Mouse (Mus musculus): ENCODE results near the gene Apobr. TPM values are rescaled to one million over a fixed set of nuclear protein-coding genes. Genes with fewer than 3 reads are reported as not detected.

The Apobr gene
- 1 to 10 TPM in 1 of 2 experiments, under 1 TPM in 1; 0.39 to 1.1 TPM for total RNA-seq (2021)
- long read RNA-seq, experiment 1, partial matches to known transcripts, result 1 of 1 reads
- long read RNA-seq, experiment 1, other reads (novel, unspliced or antisense), result 0 of 1 reads
- long read RNA-seq, experiment 2, partial matches to known transcripts, result 0 of 1 reads
- long read RNA-seq, experiment 2, other reads (novel, unspliced or antisense), result 1 of 1 reads

DNA sequence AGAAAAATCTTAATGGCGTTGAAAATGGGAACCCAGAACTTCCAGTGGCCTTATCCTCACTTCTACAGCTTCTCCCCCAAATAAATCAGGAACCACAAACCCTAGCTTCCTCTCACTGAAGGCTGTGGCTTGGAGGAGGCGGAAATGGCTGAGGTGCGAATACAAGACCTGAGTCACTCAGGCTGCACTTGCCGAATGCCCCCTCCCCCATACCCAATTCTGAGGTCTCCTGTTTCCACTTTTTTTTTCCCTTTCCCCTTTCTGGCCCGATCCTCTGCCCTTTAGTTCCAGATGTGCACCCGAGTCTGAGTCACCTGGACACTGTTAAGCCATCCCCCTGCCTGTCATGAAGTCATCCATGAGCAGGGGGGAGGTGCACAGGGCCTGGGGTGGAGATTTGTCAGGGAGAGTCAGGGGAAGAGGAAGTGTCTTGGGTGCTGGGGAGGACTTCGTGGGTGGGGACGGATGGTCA lies at the start of gene Apobr:
TSS of gene Apobr (plus strand) at position 437 of the 472 bp plus-strand sequence.
- DNase-seq (ENCODE audit: low spot score in 2 of 2), result no peak

DNA sequence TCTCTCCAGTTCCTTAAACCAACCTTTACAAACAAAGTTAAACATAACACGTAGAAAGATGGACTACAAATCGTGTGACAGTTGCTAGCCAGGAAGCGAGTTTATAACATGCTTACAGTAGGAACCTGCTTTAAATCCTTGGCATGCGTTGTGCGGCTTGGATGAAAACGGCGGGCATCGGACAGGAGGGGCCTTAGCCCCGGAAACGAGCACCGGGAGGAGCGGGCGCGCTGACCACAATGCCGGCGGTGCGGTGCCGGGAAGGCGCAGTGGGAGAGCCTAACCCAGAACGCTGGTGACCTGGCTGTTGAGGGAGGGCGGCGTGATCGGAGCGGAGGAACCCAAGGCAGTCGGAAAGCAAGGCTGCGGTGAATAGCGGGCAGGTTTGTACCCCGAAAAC lies 49.0 kb upstream of the Apobr start:
- no peak for DNase-seq (ENCODE audit: low spot score in 2 of 2)

DNA sequence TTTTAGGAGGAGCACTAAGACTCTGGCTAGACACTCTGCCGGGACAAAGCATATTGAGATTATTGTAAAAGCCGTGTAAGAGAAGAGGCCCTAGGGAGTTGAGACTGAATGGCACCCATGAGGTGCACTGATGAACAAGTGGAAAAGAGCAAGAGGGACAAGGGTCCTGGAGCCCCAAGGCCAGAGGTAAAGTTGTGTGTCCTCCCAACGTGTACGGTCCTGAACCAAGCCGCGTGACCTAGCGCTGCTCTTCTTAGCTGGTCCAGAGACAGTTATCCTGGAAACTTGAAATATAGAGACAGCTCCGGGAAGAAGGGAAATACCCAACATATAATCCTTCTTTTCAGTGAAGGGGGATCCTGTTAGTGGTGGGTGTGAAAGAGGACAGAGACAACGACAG lies 48.3 kb upstream of the Apobr start:
- DNase-seq (ENCODE audit: low spot score in 2 of 2), result no peak

DNA sequence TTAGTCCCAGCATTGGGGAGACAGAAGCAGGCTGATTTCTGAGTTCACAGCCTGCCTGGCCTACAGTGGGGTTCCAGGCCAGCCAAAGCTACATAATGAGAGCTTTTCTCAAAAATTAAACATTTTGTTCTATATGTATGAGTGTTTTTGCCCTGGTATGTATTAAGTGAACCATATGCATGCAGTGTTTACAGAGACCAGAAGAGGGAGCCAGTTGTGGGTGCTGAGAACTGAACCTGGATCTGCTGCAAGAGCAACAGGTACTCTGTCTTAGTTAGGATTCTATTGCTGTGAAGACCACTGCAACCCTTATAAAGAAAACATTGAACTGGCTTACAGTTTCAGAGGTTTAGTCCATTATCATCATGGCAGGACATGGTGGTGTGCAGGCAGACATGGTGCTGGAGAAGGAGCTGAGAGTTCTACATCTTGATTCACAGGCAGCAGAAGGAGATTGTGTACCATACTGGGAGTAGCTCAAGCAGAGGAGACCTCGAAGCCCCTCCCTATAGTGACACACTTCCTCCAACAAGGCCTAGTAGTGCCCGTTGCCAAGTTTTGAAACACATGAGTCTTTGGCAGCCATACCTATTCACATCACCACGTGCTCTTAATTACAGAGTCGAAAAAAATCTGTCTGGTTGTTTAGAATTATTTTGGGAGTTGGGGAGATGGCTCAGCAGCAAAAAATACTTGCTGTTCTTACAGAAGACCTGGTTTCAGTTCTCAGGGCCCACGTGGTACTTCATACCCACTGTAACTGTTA lies 46.7 kb upstream of the Apobr start:
- DNase-seq (ENCODE audit: low spot score in 2 of 2), result peak in 1 of 2 experiments; percentile 55

DNA sequence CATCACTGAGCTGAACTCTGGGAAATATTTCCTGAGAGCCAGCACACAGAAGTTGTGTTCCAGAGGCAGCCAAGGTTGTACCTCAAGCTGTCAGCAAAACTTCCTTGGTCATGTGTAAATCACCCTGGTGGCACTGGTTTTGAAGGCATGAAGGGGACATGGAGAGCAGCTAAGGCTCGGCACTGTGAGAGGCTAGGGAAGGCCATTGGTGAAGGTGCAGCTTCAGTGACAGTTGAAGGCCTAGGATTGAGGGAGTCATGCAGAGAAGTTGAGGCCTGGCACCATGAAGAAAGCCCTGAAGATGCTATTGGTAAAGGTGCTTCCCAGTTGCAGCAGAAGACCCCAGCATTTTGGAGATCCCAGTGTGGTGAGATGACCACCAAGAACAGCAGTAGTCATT lies 43.1 kb upstream of the Apobr start:
- DNase-seq (ENCODE audit: low spot score in 2 of 2), result no peak

DNA sequence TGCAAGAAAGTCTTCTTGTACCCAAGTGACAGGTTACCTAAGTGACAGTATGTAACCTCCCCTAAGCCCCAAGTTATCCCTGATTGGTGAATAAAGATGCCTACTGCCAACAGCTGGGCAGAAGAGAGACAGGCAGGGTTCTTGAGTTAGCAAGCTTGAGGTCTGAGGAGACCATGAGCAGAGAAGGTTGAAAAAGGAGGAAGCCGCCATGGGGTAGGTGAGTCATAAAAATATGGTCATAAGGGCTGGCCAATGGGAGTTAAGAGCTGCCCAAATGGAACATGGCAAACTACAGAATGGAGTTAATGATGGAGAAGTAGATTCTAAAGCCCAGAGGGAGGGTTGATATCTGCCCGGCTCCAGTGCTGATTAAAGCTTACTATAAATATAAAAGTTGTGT lies 39.1 kb upstream of the Apobr start:
- no peak for DNase-seq (ENCODE audit: low spot score in 2 of 2)

DNA sequence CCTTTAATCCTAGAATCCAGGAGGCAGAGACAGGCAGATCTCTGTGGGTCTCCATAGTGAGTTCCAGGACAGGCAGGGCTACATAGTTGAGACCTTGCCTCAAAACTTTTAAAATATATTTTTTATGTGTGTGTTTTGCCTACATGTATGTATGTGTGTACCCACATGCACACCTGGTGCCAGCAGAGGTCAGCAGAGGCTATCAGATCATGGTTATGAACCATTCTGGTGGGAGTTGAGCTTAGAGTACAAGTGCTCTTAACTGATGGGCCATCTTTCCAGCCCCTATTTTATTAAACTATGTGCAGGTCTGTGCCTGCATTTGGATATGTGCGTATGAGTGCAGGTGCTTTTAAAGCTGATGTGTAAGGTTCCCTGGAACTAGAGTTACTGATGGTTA lies 29.9 kb upstream of the Apobr start:
- DNase-seq (ENCODE audit: low spot score in 2 of 2), result no peak

DNA sequence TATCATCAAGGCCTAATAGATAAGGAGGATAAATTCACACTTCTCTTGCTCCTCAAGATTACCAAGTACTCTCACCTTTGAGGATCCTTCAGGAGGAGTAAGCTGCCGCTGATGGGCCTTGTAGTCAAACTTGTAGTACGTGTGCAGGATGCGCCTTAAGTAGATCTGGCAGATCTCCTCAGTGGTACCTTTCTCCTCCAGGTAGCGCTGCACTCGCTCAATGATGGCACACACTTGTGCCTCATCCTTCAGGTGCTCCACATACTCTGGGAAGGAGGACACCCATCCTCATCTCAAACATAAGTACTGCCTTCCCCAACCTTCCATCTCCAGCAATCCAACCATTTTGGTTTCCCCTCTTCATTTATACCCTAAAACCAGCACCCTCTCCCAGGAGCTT lies 28.1 kb upstream of the Apobr start:
- DNase-seq (ENCODE audit: low spot score in 2 of 2), result no peak

DNA sequence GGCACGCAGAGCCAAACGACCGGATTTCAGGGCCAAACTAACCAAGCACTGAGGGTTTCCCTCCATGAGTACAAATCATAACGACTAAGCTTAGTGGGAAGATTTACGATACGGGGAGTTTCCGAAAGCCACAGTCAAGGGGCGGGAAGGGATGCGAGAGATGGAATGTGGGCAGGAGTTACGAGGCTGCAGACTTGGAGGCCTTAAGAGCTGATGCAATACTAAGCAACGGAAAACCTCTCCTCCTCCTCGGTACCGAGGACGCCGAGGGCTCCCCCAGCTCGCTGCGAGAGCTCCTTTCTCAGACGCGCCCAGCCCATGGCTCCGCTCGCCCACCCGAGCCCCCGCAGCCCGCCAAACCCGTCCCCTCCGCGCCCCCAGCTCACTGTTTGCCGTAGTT lies 19.0 kb upstream of the Apobr start:
- no peak for DNase-seq (ENCODE audit: low spot score in 2 of 2)

DNA sequence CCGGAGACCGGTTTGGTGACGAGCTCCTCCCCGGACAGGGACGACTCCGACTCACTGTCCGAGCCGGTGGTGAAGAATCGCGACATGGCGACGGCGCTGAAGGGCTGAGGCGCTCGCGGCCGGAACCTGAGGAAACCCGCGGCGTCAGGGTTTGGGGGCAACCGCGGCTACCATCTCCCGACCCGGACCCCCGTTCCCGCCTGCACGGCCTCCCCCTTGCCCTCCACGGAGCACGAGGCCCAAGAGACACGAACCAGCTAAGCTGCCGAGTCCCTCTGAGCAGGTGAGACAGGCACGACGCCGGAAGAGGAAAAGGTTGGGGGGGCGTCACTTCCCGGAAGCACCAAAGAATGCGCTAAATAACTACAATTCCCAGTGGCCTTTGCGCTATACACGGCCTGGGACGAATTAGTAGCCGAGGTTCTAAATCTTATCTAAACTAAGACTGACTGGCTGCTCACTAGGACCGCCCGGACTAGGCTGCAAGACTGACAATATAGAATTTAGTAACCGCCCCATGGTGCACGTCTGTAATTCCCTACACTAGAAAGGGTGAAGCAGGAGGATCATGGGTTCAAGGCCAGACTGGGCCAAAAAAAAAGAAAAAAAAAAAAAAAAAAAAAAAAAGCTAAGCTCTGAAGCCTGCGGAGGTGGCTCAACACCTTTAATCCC lies 18.5 kb upstream of the Apobr start, which contains the start of gene Eif3c:
TSS of gene Eif3c (minus strand) at position 318 of the 672 bp plus-strand sequence.
- DNase-seq (ENCODE audit: low spot score in 2 of 2), result peak; percentile 79 to 90

DNA sequence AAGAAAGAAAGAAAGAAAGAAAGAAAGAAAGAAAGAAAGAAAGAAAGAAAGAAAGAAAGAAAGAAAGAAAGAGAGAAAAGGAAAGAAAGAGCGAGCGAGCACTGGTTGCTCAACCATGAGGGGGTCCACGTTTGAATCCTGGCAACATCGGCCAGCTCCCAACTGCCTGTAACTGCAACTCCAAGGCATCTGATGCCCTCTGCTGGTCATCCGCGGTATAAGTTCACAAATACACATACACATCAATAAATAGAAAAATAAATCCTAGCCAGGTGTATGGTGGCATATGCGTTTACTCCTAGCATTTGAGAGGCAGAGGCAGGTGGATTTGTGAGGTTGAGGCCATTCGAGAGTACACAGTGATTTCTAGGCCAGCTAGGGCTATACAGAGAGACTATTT lies 7.8 kb upstream of the Apobr start:
- peak in 1 of 2 experiments; percentile 46 for DNase-seq (ENCODE audit: low spot score in 2 of 2)

DNA sequence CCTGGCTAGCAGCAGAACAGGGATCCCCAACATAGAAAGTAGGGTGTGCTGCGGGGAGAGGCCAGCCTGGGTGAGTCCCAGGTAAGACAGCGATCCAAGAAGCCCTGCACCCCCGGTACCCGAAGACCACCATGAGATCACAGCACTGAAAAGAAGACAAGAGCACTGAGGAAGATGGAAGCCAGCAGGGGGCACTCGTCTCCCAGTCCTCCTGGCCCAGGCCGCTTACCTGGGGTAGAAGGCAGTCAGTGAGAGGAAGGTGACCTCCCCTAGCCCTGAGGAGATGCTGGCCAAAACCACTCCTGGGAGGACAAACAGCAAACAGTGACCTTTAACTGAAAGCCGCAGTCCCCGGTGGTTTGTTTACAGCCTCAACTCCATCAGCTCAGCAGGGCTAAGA lies 5.6 kb upstream of the Apobr start:
- DNase-seq (ENCODE audit: low spot score in 2 of 2), result no peak

DNA sequence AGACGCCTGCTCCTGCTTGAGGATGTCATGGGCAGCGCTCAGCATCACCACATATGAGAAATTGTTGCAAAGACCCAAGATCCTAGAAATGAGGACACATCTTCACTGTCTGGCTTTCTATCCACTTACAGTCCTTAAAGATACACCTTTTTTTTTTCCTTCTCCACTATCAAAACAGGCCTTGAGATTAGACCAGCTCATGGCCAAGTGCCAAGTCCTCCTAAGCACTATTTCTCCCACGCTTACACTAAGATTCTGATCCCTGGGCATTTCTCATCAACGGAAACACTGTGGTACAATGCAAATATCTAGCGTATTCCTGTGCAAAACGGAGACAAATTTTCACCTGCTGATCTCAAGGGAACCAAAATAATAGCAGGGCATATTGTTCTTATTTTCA lies 3.1 kb upstream of the Apobr start:
- no peak for DNase-seq (ENCODE audit: low spot score in 2 of 2)

DNA sequence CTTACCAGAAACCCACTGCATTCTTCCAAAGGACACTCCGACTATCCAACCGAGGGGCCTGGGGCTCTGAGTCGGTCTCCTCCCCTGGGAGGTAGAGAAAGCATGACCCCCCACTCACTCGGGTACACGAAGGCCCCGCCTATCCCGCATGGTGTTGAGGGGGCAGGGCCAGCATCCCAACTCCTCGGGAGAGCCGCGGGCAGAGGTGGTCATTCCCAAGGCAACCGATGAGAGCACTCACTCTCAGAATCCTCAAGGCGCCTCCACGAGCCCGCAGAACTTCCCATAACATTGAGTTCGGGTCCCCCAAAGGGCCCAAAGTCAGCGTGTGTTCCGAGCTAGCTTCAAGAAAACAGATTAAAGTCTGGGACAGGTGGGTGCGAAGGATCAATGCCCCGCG lies 2.0 kb upstream of the Apobr start:
- DNase-seq (ENCODE audit: low spot score in 2 of 2), result no peak

DNA sequence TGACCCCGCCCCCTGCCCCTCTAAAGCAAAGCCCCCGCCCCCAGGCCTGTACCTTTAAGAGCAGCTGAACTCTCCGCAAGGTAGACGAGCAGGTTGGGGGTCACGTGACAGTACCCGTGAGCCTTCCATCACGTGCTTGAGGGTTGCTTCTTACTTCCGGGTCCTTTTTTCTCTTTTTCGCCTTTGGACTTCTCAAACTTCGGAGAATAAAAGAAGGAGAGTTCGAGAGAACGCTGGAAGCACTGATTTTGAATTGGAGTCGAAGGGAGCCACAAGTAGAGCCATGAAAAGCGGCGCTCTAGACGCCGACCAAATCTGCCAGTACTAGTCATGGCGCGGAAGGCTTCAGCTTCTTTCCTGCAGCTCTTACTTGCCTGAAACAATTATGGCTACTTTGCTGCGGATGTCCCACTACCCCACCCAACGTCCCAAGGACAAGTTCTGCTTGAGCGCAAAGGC lies 1.5 kb upstream of the Apobr start:
- DNase-seq (ENCODE audit: low spot score in 2 of 2), result peak; percentile 87 to 91

DNA sequence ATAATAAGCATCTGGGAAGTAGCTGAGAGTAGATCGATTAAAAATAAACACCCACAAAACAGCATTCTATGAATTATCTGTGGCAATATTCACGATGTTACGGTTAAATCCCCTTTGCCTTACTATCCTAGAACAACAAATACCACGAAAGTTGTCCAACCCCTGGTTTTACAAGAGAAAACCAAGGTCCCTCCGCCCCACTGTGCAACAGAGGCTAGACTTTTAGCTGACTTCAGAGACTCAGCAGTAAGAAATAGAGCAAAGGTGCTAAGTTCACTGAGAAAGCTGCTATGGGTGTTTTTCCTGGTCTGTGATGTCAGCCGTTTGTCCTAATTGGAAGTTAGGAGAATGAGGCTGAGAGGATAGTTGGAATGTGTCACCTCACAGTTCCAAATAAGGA lies 981 bp upstream of the Apobr start:
- no peak for DNase-seq (ENCODE audit: low spot score in 2 of 2)

DNA sequence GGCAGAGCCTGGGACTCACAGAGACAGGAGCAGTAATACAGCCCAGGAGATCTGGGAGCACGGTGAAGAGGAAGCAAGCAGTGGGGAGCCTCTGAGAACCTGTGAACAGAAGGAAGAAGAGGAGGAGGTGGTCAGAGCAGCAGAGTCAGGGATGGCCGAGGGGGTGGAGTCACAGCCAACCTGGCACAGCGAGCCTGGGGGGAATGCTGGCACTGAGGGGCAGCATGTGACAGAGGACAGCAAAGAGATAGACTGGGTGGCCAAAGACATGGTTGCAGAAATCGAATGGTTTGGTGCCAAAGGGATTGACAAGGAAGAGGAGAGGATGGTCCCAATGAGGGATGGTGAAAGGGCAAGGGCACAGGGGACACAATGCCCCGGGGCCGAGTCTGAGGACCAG lies 975 bp downstream of the Apobr start, which contains the start of gene Cln3:
TSS of gene Cln3 (minus strand) at position 101 of the 400 bp plus-strand sequence.
- no peak for DNase-seq (ENCODE audit: low spot score in 2 of 2)

DNA sequence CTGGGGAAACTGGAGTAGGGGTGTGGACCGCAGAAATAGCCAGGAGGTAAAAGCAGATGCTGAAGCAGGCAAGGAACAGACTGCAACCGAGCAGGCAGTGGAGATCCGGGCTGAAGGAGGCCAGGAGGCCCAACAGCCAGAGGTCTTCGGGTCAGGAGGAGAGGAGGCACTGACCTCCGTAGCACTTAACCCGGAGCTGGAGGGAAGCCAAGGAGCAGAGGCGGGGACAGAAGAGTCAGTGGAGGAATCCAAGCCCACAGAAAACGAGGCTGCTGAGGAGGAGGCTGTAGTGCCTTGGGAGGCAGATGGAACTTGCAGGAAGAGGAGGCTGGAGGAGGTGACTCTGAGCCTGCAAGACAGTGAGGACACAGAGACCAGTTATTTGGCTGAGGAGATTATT lies 2.1 kb downstream of the Apobr start:
- DNase-seq (ENCODE audit: low spot score in 2 of 2), result no peak

DNA sequence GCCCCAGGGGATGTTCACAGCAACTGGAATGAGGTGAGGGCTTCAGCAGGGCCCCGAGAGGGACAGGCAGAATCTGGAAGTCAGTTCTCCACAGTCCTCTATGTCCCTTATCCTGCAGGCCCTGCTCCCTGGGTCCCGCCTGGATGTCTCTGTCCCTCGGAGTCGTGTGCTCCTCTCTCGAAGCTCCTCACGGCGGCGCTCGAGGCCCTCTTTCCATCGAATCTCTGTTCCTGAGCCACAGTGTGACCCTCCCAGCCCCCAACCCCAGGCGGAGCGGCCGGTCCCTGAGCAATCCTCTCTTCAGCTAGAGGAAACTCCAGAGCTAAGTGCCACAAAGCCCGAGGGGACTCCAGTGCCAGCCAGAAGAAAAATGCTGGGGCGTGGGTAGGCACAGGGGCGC lies 3.0 kb downstream of the Apobr start:
- DNase-seq (ENCODE audit: low spot score in 2 of 2), result peak; percentile 46 to 55

DNA sequence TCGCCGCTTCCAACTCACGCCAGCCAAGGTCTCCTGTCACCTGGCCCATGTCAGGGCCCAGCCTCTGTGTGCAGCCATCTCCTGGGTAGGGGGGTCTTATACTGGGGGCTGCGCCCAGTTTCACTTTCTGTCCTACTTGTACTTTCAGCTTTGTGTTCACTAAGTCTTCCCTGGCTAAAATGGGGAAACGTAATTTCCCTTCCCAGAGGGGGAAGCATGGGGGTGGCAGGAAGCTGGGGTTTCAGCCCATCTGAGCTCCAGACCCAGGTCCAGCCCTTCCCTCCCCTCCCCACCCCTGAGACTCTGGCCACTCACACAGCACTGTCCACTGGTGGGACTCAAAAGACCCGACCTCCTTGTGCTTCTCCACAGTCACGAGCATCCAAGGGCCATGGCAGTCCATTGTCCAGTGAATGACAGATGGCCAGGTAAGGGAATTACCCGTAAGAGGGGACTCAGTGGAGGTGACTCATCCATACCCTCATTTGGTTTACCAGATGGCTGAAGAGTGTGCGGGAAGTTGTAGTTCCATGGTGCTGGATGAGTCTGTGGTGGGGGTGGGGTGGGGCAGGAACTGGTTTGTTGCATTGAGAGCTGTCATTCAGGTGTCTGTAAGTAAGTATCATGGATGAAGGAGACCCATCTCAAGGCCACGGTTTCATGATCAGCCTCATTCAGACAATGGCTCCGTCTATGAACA lies 10.3 kb downstream of the Apobr start, which contains the start of gene Il27:
TSS of gene Il27 (minus strand) at position 80 of the 700 bp plus-strand sequence.
- no peak for DNase-seq (ENCODE audit: low spot score in 2 of 2)

DNA sequence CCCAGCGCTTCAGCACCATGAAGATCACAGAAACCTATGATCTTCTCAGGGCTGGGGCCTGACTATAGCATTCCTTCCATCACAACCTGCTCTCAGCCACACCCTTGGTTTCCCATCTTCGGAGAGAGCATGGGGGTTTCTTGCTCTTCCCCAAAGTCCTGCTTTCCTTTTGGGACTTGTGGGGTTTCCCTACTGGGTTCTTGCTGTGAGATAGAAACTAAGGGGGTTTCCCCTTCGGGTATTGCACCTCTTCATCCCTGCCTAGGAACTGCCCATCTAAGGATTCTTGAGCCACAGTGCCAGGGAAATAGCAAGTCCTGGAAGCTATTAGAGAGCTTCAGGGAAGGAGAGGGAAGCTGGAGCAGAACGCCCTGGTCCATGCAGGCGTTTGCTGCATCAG lies 11.1 kb downstream of the Apobr start:
- no peak for DNase-seq (ENCODE audit: low spot score in 2 of 2)

All from layer of hippocampus, postnatal 14 days (tissue).